Mouse (Mus musculus): ENCODE measurements around the gene Plin5. TPM values are rescaled to one million over a fixed set of nuclear protein-coding genes. Genes with fewer than 3 reads are reported as not detected.

The Plin5 gene
- total RNA-seq (2021): 10 to 100 TPM; 23.1 to 30.6 TPM
- long read RNA-seq, experiment 1, transcript Plin5-202 (8 exons, 1,986 nt): major isoform, 25 of 72 reads
- long read RNA-seq, experiment 1, transcript Plin5-201 (9 exons, 1,986 nt): minor isoform, 22 of 72 reads
- long read RNA-seq, experiment 1, partial matches to known transcripts: 12 of 72 reads
- long read RNA-seq, experiment 1, other reads (novel, unspliced or antisense): 13 of 72 reads
- long read RNA-seq, experiment 2, transcript Plin5-202 (8 exons, 1,986 nt): minor isoform, 21 of 87 reads
- long read RNA-seq, experiment 2, transcript Plin5-201 (9 exons, 1,986 nt): major isoform, 33 of 87 reads
- long read RNA-seq, experiment 2, partial matches to known transcripts: 19 of 87 reads
- long read RNA-seq, experiment 2, other reads (novel, unspliced or antisense): 14 of 87 reads

GRCm38 (mm10) chr17:56117251-56117710 lies at the start of gene Plin5:
TSS of gene Plin5 (minus strand) at chr17:56117596.
- peak in 1 of 2 experiments; percentile 60 for DNase-seq (ENCODE audit: low spot score in 2 of 2)

GRCm38 (mm10) chr17:56165671-56166070 lies 48.3 kb upstream of the Plin5 start:
- DNase-seq (ENCODE audit: low spot score in 2 of 2): no peak

GRCm38 (mm10) chr17:56164510-56164909 lies 47.1 kb upstream of the Plin5 start:
- no peak for DNase-seq (ENCODE audit: low spot score in 2 of 2)

DNA sequence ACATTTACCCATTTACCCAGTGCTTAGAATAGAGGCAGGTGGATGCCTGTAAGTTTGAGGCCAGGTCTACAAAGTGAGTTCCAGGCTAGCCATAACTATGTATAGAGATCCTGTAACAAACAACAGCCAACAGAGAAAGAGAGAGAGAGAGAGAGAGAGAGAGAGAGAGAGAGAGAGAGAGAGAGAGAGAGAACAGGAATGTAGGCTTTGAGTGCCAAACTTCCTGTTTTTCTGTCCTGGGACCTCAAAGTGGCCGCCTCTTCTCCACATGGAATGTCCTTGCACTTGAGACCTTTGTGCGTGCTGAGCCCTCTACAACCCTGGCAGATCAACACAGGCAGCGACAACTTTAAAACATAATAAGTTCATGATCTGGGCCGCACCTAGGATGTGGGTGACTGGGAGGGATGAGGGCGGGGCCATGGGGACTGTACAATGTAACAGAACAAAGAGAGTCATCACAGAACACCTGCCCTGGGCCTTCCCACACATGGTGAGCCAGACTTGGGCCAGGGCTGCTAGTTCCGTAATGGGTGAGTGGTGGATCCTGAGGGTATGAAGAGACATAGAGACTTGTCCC lies 46.2 kb upstream of the Plin5 start:
- DNase-seq (ENCODE audit: low spot score in 2 of 2): no peak

DNA sequence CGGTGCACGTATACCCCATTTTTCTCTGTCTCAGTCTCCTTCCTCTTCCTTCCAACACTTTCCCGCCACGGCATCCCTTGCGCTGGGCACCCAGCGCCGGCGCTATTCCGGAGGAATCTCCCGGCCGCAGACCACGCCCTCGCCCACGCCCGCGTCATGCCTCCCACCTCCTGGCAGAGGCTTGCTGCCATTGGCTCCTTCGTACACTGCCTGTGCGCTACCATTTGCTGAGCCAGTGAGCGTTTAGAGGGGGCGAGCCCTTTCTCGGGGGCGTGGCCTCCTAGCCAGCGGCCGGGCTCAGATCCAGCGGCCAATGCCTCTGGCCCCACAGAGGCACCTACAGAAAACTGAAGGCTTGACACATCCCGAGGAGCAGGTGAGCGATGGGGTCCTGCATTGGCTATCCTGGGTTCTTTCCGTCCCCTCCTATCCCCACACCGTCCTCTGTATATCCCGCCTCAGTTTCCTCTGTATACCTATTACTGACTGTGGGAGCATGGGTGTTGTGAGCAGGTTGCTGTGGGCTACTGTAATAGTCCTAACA lies 44.9 kb upstream of the Plin5 start, which contains the start of gene Tnfaip8l1:
Gene Tnfaip8l1, plus strand, starts transcription at position 247 of the 544 bp plus-strand sequence.
- peak; percentile 80 to 86 for DNase-seq (ENCODE audit: low spot score in 2 of 2)

DNA sequence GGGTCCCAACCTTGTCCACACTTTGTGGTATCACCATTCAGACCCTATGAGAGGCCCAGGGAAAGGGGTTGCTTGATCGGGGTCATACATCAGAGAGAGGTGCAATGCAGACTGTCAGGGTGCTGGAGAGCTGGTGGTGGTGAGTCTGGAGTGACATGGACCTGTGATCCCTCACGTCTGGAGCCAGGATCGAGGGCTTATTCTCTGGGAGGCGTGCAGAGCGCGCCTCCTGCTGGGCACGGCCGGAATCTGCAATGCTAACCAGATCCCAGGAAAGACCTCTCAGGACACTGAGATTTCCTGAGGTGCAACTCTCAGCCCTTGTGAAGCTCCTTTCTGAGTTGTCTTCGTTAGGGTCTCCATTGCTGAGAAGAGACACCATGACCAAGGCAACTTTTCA lies 42.3 kb upstream of the Plin5 start:
- DNase-seq (ENCODE audit: low spot score in 2 of 2): peak in 1 of 2 experiments; percentile 45

- DNase-seq (ENCODE audit: low spot score in 2 of 2): peak in 1 of 2 experiments; percentile 60
These were observed 36.2 kb upstream of the Plin5 start for GRCm38 (mm10) chr17:56153643-56154042.

GRCm38 (mm10) chr17:56149897-56150296 lies 32.5 kb upstream of the Plin5 start:
- DNase-seq (ENCODE audit: low spot score in 2 of 2): no peak

DNA sequence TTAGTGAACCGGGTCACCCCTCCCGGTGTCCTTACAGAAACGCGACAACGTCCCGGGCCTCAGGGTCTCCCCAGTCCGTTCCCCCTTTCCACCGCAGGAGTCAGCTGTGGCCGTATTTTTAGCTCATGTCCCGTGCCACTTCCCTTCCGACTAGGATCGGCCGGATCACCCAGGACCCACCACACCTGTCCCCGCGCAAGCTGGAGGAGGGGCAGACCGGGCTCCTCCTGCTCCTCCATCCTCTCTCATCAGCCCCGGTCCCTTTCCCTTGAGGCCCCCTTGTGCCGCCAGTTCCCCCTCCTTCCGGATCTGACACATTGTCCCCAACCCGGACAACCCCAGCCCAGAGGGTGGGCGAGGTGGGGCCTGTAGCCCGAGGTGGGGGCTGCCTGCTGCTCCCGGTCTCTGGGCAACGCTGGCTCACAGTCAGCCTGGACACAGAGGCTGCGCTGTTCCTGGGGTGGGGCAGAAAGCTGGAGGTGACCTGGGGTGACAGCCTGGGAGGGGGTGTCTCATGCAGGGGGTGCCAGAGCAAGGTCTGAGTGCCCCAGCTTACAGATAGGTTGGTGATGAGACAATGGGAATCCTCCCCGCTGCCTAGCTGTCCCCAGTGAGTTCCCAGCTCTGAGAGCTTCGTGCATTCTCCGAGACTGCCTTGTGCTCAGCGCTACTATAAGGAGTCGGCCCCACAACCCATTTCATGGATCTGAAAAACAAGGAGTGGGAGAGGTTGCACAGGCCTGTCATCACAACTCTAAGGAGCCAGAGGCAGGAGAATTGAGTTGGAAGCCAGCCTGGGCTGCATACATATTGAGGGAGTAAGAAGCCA lies 31.6 kb upstream of the Plin5 start:
- no peak for DNase-seq (ENCODE audit: low spot score in 2 of 2)

DNA sequence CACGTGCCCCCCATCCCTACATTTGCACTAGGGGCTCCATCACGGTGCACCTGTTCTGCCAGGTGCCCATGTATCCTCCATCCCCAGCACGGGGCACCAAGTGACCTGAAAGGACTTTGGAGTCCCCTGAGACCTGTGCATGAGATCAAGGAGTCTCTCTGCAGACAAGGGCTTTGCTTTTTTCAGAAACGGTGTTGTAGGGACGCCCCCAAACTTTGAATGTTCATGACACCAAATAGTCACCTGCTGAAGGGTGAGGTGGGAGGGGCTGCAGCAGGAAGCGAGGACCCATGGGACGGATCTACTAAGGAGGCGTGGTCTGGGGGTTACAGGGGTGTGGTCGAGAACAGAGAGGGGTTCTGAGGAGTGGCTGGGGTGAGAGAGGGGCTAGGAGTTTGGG lies 30.9 kb upstream of the Plin5 start:
- no peak for DNase-seq (ENCODE audit: low spot score in 2 of 2)

DNA sequence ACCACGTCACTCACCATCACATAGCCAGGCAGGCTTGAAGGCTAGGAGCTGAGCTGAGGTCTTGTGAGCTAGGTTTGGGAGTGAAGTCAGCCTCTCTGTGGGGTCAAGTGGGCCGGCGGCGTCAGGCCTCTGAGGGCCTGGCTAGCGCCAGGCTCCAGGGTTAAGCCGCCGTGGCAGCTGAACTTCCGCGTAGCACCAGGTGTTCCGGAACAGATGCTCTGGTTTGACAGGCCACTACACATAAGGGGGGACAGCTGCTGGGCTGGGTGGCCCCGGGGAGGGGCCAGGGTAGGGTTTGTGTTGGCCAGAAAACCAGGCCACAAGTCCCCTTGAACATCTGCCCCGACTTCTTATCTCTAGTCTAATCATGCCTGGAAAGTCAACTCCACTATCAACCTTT lies 30.0 kb upstream of the Plin5 start:
- DNase-seq (ENCODE audit: low spot score in 2 of 2): no peak

GRCm38 (mm10) chr17:56146131-56146530 lies 28.7 kb upstream of the Plin5 start:
- DNase-seq (ENCODE audit: low spot score in 2 of 2): no peak

- no peak for DNase-seq (ENCODE audit: low spot score in 2 of 2)
These were observed 27.1 kb upstream of the Plin5 start for GRCm38 (mm10) chr17:56144546-56144945.

DNA sequence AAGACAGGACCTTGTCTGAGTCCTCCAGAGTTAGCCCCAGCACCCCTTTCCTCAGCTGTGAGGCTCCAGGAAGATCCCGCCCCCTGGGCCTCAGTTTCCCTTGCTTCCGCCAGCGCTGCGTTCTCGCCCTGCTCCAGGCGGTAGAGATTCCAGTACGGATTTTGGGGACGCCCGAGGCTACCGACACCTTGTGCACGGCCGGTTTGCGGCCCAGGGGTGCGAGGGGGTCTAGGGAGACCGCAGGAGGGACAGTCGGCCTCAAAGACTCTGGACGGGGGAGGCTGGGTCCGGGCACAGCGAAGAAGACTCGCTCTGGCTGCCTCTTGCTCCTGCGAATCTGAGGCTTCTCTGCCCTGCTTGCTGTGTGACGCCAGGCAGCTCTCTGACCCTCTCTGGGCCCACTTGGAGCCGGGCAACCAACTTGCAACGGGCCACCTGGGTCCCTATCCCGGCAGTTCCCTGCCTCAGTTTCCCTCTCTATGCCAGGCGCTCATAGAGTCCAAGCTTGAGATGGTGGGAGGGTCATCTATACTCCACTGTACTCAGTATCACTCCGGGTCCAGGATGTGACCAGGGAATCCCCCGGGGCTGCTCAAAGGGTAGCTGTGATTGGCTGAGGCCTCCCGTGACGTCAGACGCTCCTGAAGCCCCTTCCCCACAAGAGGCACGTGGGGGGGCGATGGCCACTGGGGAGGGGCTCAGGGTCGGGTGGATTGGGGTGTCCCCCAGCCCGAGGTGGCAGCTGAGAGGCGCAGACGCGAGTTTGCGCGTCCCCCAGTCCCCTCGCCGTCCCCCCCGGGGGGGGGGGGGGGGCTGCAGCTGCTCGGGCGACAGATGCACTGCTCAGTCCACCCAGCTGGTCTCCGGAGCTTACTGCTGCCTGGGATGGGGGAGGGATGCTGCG lies 24.6 kb upstream of the Plin5 start:
- DNase-seq (ENCODE audit: low spot score in 2 of 2): no peak

GRCm38 (mm10) chr17:56139858-56140595 lies 22.6 kb upstream of the Plin5 start, which contains the start of gene Sema6b:
TSS of gene Sema6b (minus strand) at chr17:56140343.
- no peak for DNase-seq (ENCODE audit: low spot score in 2 of 2)

DNA sequence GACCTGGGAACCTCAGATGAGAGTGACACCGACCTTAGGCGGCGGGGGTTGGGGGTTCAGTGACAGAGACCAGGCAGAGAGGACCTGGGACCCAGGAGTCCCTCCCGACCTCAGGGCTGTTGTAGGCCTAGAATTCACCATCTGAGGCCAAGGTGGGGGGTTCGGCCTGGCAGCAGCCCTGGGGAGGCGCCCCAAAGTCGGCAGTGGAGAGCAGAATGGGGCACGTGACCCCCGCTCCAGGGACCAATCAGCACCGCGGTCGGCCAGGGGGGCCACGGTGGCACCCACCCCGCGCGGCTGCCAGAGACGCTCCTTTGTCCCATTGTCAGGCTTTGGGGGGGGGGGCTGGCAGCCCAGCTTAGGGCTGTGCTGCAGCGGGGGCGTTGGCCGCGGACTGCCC lies 22.0 kb upstream of the Plin5 start:
- no peak for DNase-seq (ENCODE audit: low spot score in 2 of 2)

- no peak for DNase-seq (ENCODE audit: low spot score in 2 of 2)
These were observed 20.6 kb upstream of the Plin5 start for GRCm38 (mm10) chr17:56137839-56138613.

DNA sequence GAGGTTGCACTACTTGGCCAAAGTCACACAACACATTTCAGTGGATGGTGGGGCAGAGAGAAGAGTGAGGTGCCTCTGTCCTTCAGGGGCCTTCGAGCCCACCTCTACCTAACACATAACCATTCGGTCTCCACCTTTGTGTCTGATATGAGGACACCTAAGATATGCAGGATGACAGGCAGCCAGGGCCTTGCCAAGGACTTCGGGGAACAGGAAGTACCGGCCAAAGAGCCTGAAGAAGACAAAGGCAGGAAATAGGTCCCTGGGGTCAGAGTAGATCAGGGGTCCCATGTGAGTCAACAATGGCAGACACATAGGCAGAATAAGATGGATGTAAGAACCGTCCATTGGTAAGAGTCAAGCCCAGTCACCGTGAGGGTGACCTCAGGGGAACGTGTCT lies 19.2 kb upstream of the Plin5 start:
- no peak for DNase-seq (ENCODE audit: low spot score in 2 of 2)
